Mouse (Mus musculus): ENCODE data around the gene Snca.

DNA sequence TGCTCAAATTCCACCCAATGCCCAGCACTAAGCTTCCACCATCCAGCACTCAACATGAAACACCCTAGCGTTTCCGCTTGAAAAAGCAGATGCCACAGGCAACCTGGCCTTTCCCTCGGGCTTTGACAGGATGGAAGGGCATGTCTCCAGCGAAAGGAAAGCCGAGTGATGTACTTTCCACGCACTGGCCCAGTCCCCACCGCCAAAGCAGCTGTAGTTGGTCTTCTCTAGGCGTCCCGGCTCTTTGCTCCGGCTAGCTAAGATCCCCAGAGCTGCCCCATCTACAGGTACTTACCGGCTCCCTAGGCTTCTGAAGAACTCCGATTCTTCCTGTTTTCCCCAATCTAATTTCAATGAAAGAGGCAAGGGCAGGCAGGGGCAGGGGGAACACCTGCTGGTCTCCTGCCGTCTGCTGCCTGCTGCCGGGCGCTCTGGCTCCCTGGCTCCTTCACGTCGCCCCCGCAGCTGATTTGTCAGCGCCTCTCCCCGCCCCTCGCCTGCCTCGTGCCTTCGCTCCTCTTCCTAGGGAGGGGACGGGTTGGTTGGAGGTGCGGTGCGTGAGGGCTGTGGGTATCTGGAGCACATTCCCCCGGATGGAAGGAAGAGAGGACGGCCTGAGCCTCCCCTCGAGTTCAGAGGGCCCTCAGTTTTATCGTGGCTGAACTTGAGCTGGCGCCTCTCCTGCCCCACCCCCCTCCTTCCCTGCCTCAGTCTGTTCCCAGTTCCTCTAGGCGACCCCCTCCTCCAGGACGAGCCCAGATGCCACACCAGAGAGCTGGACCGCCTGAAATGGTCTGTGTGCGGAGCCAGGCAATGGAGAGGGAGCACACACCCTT, 1.0 kb downstream of the Snca start:
- TF ChIP-seq POLR2A (IDR thresholded peaks at IDR 0.05; ENCODE audit: borderline replicate concordance, extremely low read depth, low read depth, low read length) (no peak), CTCF (IDR thresholded peaks at IDR 0.05; ENCODE audit: insufficient read depth, low read length) (no peak)
